Mouse (Mus musculus): ENCODE data around the gene Fam229b. TPM values are rescaled to one million over a fixed set of nuclear protein-coding genes. Genes with fewer than 3 reads are reported as not detected.

The Fam229b gene
- total RNA-seq, 2 experiments from 2014 or later, result 4.7 TPM

- no peak for DNase-seq
Measured at GRCm38 (mm10) chr10:39137766-39138165, 4.1 kb upstream of the Fam229b start.

DNA sequence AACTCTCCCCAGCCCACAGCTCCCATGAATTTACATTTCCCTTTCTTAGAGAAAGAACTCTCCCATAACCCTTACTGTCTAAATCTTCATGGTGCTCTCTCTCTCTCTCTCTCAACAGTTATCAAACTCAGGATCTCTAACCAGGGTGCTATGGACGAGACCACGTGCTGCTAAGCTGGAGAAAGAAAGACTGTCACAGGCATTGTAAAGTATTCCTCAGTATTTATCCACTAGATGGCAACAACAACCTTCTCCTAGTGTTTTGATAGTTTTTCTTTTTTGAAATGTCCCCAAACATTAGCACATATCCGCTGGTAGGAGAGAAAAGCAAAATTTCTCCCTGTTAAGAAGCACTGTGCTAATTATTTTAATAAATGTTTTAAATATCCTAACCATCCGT lies 12.3 kb downstream of the Fam229b start:
- no peak for DNase-seq

- no peak for DNase-seq
Measured at GRCm38 (mm10) chr10:39109489-39109874, 24.2 kb downstream of the Fam229b start.

GRCm38 (mm10) chr10:39108837-39109488 lies 24.8 kb downstream of the Fam229b start:
- DNase-seq, result no peak

DNA sequence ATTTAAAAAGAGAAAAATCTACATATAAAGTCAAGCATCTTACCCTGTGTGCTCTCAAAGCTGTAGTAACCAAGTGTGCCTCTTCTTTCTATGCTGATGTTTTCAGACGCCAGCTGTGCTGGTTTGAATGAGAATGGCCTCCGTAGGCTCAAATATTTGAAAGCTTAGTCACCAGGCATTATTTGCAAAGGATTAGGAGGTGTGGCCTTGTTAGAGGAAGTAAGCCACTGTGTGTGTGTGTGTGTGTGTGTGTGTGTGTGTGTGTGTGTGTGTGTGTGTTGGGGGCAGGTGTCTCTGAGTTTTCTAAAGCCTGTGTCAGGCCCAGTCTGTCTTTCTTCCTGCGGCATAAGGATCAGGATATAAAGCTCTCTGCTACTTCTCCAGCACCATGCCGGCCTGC lies 26.8 kb downstream of the Fam229b start:
- DNase-seq, result no peak

- DNase-seq, result no peak
Measured at GRCm38 (mm10) chr10:39106413-39106812, 27.3 kb downstream of the Fam229b start.

DNA sequence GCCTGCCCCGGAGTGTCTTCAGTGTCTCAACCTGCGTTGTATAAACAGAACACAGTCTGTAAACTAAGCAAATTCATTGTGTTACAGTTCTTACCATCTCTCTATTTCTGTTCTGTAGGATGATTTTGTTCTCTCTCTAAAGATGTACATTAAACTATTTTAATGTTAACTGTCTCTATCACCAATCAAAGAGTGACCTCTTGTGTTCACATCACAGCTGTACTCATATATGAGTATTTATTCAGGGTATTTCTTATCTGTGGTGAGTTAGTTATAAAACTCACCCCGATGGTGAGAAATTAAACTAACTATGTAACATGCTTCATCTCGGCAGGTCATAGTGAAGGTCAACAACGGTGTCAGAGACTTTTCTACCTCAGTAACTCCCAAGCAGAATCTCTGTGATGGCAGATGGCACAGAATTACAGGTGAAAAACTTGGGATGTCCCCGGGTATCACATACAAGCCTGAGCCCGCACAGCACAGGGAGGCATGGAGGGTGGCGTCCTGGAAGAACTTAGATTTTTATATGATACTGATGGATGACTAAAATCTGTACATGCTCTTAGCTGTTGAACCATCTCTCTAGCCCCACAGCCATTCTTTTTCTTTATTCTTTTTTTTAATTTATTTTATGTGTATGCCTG lies 28.8 kb downstream of the Fam229b start:
- DNase-seq, result no peak

- no peak for DNase-seq
Measured at GRCm38 (mm10) chr10:39098746-39099145, 35.0 kb downstream of the Fam229b start.

DNA sequence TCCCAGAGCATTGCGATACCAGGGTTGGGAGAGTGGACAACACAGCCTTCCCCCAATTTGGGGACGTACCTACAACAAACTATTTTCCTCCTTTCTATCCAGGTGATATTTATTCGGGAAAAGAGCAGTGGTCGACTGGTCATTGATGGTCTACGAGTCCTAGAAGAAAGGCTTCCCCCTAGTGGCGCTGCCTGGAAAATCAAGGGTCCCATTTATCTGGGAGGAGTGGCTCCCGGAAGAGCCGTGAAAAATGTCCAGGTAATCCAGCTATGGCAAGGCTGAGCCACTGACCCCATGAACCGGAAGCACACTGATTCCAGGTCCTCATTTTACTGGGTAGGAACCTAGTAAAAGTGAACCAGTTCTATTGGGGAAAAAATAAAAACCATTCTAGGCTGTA lies 36.7 kb downstream of the Fam229b start:
- peak; percentile 50 for DNase-seq

DNA sequence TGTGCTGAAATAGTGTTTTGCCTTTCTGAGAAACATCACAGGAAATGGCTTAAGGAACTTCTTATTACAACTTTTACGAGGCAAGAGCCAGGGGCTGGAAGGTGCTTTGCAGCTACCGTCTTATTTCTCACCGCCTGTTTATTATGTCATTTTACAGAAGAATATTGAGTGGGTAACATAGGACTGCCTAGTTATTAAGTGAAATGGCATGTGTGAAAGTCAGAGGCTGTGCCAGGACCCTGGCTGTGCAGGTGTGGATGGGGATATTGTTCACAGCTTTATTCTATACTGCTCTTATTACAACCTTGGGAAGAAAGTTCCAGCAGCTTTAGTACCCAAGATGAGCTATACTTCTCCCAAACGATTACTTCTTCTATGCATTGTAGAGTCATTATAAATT lies 61.7 kb downstream of the Fam229b start:
- DNase-seq, result no peak

Other genes starting within 250 kb of the Fam229b start
- 100 to 1,000 TPM; 106 to 136 TPM for gene Lama4, start 168.4 kb downstream of the Fam229b start, total RNA-seq (2021)
- 1 to 10 TPM; 2.3 to 2.4 TPM for gene Tube1, start 62 bp upstream of the Fam229b start, total RNA-seq (2021)
- under 1 TPM; 0.48 TPM for gene Ccn6, start 29.9 kb upstream of the Fam229b start, total RNA-seq (2021)
- gene Fyn, start 234.9 kb upstream of the Fam229b start, total RNA-seq (2021), result 10 to 100 TPM; 46.6 to 48.6 TPM